Mouse (Mus musculus) lung, embryonic 14.5 days (tissue): ENCODE data around the gene Shank1. TPM values are rescaled to one million over a fixed set of nuclear protein-coding genes. Genes with fewer than 3 reads are reported as not detected.

Source experiments
- ATAC-seq: fragments of 200-750 bp; cut with Nextera tagmentation; 2 replicates; pipeline ENCODE4 v1.8.0; 2017; ENCODE audit warnings: mild to moderate bottlenecking, moderate TSS enrichment, moderate library complexity; ENCODE audit not compliant: insufficient read depth
- DNase-seq: peaks from one replicate; pipeline ENCODE4 v3.0.0-alpha.2; 2015
- H3K27ac ChIP-seq: fragments of 300-500 bp; sonication (generic); 2 replicates; pipeline ENCODE4 v1.5.1; 2014; ENCODE audit warnings: low read depth, mild to moderate bottlenecking, moderate library complexity
- H3K27me3 ChIP-seq: fragments of 300-500 bp; sonication (generic); 2 replicates; pipeline ENCODE4 v1.6.1; 2014; ENCODE audit warnings: low read length, control low read depth; ENCODE audit not compliant: insufficient read depth
- H3K36me3 ChIP-seq: fragments of 300-500 bp; sonication (generic); 2 replicates; pipeline ENCODE4 v1.6.1; 2014; ENCODE audit warnings: control low read depth; ENCODE audit not compliant: insufficient read depth
- H3K4me1 ChIP-seq: fragments of 300-500 bp; sonication (generic); 2 replicates; pipeline ENCODE4 v1.6.1; 2014; ENCODE audit warnings: antibody characterized with exemption, control low read depth; ENCODE audit not compliant: insufficient read depth
- H3K4me2 ChIP-seq: fragments of 300-500 bp; sonication (generic); 2 replicates; pipeline ENCODE4 v1.6.1; 2014; ENCODE audit warnings: mild to moderate bottlenecking
- H3K4me3 ChIP-seq: fragments of 300-500 bp; sonication (generic); 2 replicates; pipeline ENCODE4 v1.5.1; 2014; ENCODE audit warnings: low read depth, low read length
- H3K9ac ChIP-seq: fragments of 300-500 bp; sonication (generic); 2 replicates; pipeline ENCODE4 v1.6.1; 2014
- H3K9me3 ChIP-seq: fragments of 300-500 bp; sonication (generic); 2 replicates; pipeline ENCODE4 v1.6.1; 2016; ENCODE audit warnings: low read depth, low read length, control low read depth
- CTCF ChIP-seq: IDR thresholded peaks from 2 replicates; pipeline ENCODE4 v1.5.1; 2016; ENCODE audit warnings: antibody characterized with exemption, low read depth
- WGBS: fragments of 180-500 bp; shearing (Covaris S2); extraction: QIAGEN DNeasy Blood & Tissue Kit; methylation state at CpG from one replicate; pipeline ENCODE4 v1.1.7; 2014; 5-methylcytosine and 5-hydroxymethylcytosine counted together
- polyA plus RNA-seq: library from polyadenylated mRNA; unstranded; fragments of >200 nt; fragmentation: Nextera tagmentation; extraction: Ambion mirVana; gene quantifications from 2 replicates; pipeline ENCODE4 v1.2.1, GENCODE M21; 2014

Shank1 gene
- polyA plus RNA-seq, 1 experiment from 2014 or later, result 1.6 TPM

- peaks cover 7% of the 10 kb centered on the region; the same call in 1 of the 2 replicates for H3K4me1 ChIP-seq
- DNase-seq, result peak; percentile 55
- no peaks in the 10 kb centered on the region for H3K36me3 ChIP-seq
- H3K4me2 ChIP-seq, result peak overlapping the region; percentile 84
- peak overlapping the region; percentile 63 for H3K9ac ChIP-seq
- H3K9me3 ChIP-seq, result no peaks in the 10 kb centered on the region
- no peak for TF ChIP-seq CTCF
- H3K4me3 ChIP-seq, result peak overlapping the region; percentile 55
- H3K27me3 ChIP-seq, result no peaks in the 10 kb centered on the region
- whole genome bisulfite sequencing, result 0% methylated on average over 5 of the region's 5 CpGs
- peak overlapping the region; percentile 79 for H3K27ac ChIP-seq
- peak; percentile 12; the same call in 1 of the 2 replicates for ATAC-seq
Measured at GRCm38 (mm10) chr7:44374756-44375155, 64.7 kb downstream of the Shank1 start.

GRCm38 (mm10) chr7:44375207-44375606 lies 65.2 kb downstream of the Shank1 start:
- H3K4me1 ChIP-seq, result peaks cover 7% of the 10 kb centered on the region; the same call in 1 of the 2 replicates
- no peak overlapping the region for H3K27ac ChIP-seq
- DNase-seq (peak; percentile 27), ATAC-seq (no peak)
- TF ChIP-seq CTCF, result no peak
- H3K9me3 ChIP-seq, result no peaks in the 10 kb centered on the region
- 13% methylated on average over 10 of the region's 10 CpGs for WGBS
- H3K4me2 ChIP-seq, result peak overlapping the region; percentile 84
- H3K36me3 ChIP-seq, result no peaks in the 10 kb centered on the region
- H3K9ac ChIP-seq, result no peak overlapping the region
- peak overlapping the region; percentile 55; the same call in 1 of the 2 replicates for H3K4me3 ChIP-seq
- H3K27me3 ChIP-seq, result no peaks in the 10 kb centered on the region

DNA sequence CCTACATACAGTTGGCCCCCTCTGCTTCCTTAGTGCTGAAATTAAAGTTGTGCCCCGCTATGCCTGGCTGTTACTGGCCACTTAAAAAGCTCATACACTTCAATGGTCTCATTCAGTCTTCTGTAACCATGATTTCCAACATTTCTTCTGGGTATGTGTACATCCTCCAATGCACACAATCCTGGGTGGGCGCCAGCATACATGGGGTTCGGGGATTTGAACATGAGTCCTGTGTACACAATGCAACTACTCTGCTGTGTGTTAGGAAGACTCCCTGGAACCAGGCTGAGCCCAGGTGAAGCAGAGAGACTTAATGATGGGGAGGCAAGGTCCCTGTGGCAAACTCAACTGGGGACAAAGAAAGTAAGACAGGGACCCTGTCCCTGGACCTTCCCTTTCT lies 65.7 kb downstream of the Shank1 start:
- Histone ChIP-seq H3K4me2 (no peak overlapping the region), H3K36me3 (no peaks in the 10 kb centered on the region), H3K9ac (no peak overlapping the region), H3K4me1 (peaks cover 7% of the 10 kb centered on the region; the same call in 1 of the 2 replicates), H3K4me3 (0 out of 2 replicates have a peak overlapping the region, but pooled peaks have one; percentile 55), H3K9me3 (no peaks in the 10 kb centered on the region), H3K27ac (no peak overlapping the region), H3K27me3 (no peaks in the 10 kb centered on the region)
- no peak for TF ChIP-seq CTCF
- DNase-seq (no peak), ATAC-seq (no peak)
- 59% methylated on average over 3 of the region's 3 CpGs for WGBS

- H3K4me1 ChIP-seq, result peaks cover 7% of the 10 kb centered on the region; the same call in 1 of the 2 replicates
- H3K4me2 ChIP-seq, result peak overlapping the region; percentile 10; the same call in 1 of the 2 replicates
- H3K27me3 ChIP-seq, result 0 out of 2 replicates have a peak, but pooled peaks cover 5% of the 10 kb centered on the region
- no peak overlapping the region for H3K4me3 ChIP-seq
- no peak overlapping the region for H3K27ac ChIP-seq
- 28% methylated on average over 4 of the region's 4 CpGs for WGBS
- ATAC-seq (peak; percentile 10; the same call in 1 of the 2 replicates), DNase-seq (peak; percentile 81)
- no peak overlapping the region for H3K9ac ChIP-seq
- no peaks in the 10 kb centered on the region for H3K36me3 ChIP-seq
- no peaks in the 10 kb centered on the region for H3K9me3 ChIP-seq
- no peak for TF ChIP-seq CTCF
Measured at GRCm38 (mm10) chr7:44378290-44378689, 68.2 kb downstream of the Shank1 start.

GRCm38 (mm10) chr7:44382541-44382940 lies 72.5 kb downstream of the Shank1 start:
- 67% methylated on average over 12 of the region's 12 CpGs for WGBS
- ATAC-seq, result no peak
- no peak overlapping the region for H3K4me3 ChIP-seq
- H3K9me3 ChIP-seq, result no peaks in the 10 kb centered on the region
- H3K4me1 ChIP-seq, result peaks cover 3% of the 10 kb centered on the region
- no peak for DNase-seq
- H3K9ac ChIP-seq, result no peak overlapping the region
- H3K36me3 ChIP-seq, result no peaks in the 10 kb centered on the region
- no peak overlapping the region for H3K4me2 ChIP-seq
- no peak overlapping the region for H3K27ac ChIP-seq
- peaks cover 19% of the 10 kb centered on the region; the same call in 1 of the 2 replicates for H3K27me3 ChIP-seq
- no peak for TF ChIP-seq CTCF

DNA sequence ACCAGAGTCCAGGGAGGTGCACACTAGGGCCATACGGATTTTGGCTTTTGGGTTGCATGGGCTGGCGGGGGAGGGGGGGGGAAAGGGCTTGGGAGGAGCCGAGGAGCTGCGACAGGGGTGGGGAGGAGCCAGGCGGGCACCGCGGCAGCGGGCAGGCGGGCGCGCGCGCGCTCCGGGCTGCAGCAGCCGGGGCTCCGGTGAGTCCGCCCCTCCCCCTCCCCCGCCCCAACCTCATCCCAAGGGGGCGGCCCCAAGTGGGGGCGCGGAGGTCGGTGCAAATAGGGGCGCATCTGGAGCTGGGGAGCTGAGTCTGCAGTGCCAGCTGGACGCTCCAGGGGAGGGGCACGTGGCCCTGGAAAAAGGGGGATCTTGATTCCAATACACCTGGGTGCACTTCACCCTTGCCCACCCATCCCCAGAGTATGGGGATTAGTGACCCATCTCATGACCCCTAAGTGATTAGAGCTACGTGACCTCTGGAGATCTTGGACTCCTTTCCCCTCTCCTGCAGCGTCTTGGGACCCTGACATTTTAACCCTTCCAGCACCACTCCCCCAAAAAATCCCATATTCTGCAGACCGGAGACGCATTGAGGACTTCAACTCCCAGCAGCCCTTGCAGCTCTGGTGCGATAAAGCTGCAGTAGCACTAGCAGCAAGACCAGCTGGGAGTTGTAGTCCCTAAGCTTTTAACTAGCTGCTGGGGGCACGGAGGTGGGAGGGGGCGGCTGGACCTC lies 74.1 kb downstream of the Shank1 start, which contains the start of gene Syt3:
TSS of gene Syt3 (plus strand) at position 123 of the 736 bp plus-strand sequence.
- ATAC-seq (peak; percentile 92), DNase-seq (peak; percentile 87)
- Histone ChIP-seq H3K27ac (no peak within 1 kb of the TSS), H3K27me3 (peaks cover 22% of the 10 kb centered on the region; the same call in 1 of the 2 replicates), H3K4me1 (no peaks in the 10 kb centered on the region; the same call in 1 of the 2 replicates), H3K4me3 (peak within 1 kb of the TSS; percentile 51), H3K36me3 (no peaks in the 10 kb centered on the region), H3K4me2 (peak within 1 kb of the TSS; percentile 93), H3K9ac (peak within 1 kb of the TSS; percentile 44; the same call in 1 of the 2 replicates), H3K9me3 (no peaks in the 10 kb centered on the region)
- TF ChIP-seq CTCF, result no peak
- under 1% methylated on average over 25 of the region's 33 CpGs for WGBS

DNA sequence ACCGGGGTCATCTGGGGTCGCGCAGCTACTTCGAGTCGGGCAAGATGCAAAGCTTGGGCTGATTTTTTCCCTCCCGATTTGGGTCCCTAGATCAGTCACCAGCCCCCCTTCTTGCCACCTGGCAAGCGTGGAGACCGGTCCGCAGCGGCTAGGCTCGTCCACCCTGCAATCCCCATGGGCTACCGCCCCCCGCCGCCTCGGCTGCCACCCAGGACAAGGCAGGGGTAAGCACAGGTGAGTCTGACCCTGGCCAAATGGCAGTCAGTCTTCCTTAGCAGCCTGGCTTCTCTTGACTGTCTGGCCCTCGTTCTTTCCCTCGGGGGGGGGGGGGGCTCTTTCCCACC lies 74.6 kb downstream of the Shank1 start:
- no peaks in the 10 kb centered on the region for H3K36me3 ChIP-seq
- TF ChIP-seq CTCF, result no peak
- H3K4me1 ChIP-seq, result no peaks in the 10 kb centered on the region; the same call in 1 of the 2 replicates
- H3K9ac ChIP-seq, result peak overlapping the region; percentile 30; the same call in 1 of the 2 replicates
- DNase-seq (no peak), ATAC-seq (peak; percentile 67; the same call in 1 of the 2 replicates)
- H3K27ac ChIP-seq, result no peak overlapping the region
- peaks cover 22% of the 10 kb centered on the region for H3K27me3 ChIP-seq
- H3K4me2 ChIP-seq, result peak overlapping the region; percentile 93
- H3K4me3 ChIP-seq, result peak overlapping the region; percentile 51
- WGBS, result 1% methylated on average over 16 of the region's 17 CpGs
- no peaks in the 10 kb centered on the region for H3K9me3 ChIP-seq
